Mouse (Mus musculus): ENCODE results near the gene Orc1. TPM values are rescaled to one million over a fixed set of nuclear protein-coding genes. Genes with fewer than 3 reads are reported as not detected.

Gene Orc1
- 9.4 and 10.5 TPM in 2 replicates for polyA plus RNA-seq (2012; rRNA removed)

GRCm38 (mm10) chr4:108578840-108579742, at the start of gene Orc1, which contains the start of gene Prpf38a:
Orc1 (plus strand) TSS chr4:108579423.
Prpf38a (minus strand) TSS chr4:108579336.

GRCm38 (mm10) chr4:108619587-108620341, 40.5 kb downstream of the Orc1 start, which contains the start of gene Cc2d1b:
Cc2d1b (plus strand) TSS chr4:108619940.

Other genes with a start within 250 kb of the Orc1 start
- gene Shisal2a, start 196.1 kb upstream of the Orc1 start, polyA plus RNA-seq (2012; rRNA removed): 2.7 and 6.2 TPM in 2 replicates
- 21.0 and 40.0 TPM in 2 replicates for gene Gpx7, start 172.5 kb upstream of the Orc1 start, polyA plus RNA-seq (2012; rRNA removed)
- 146 and 228 TPM in 2 replicates for gene Tut4, start 120.0 kb upstream of the Orc1 start, polyA plus RNA-seq (2012; rRNA removed)
- gene Prpf38a, start 87 bp upstream of the Orc1 start, polyA plus RNA-seq (2012; rRNA removed): 80.9 and 118 TPM in 2 replicates
- 42.4 and 62.6 TPM in 2 replicates for gene Cc2d1b, start 40.5 kb downstream of the Orc1 start, polyA plus RNA-seq (2012; rRNA removed)
- 0.19 and 0.22 TPM in 2 replicates for gene 3110021N24Rik, start 140.2 kb downstream of the Orc1 start, polyA plus RNA-seq (2012; rRNA removed)
- gene Zfyve9, start 201.4 kb downstream of the Orc1 start, polyA plus RNA-seq (2012; rRNA removed): 10.4 and 12.4 TPM in 2 replicates

All from central nervous system, embryonic 11.5 days (tissue).